Mouse (Mus musculus) embryonic facial prominence, embryonic 11.5 days (tissue): Measurements from ENCODE around the gene Serpine3. TPM values are rescaled to one million over a fixed set of nuclear protein-coding genes. Genes with fewer than 3 reads are reported as not detected.

Experiments used
- polyA plus RNA-seq: library from polyadenylated mRNA; unstranded; fragments of >200 nt; fragmentation: Nextera tagmentation; extraction: Ambion mirVana; gene quantifications from 2 replicates; pipeline ENCODE4 v1.2.1, GENCODE M21; 2014

Gene Serpine3
- polyA plus RNA-seq, 1 experiment from 2014 or later = not detected

Other genes with a start within 250 kb of the Serpine3 start
- not detected in 2 replicates for gene Gucy1b2, start 207.4 kb upstream of the Serpine3 start, polyA plus RNA-seq
- 1.5 and 1.9 TPM in 2 replicates for gene Fam124a, start 107.9 kb upstream of the Serpine3 start, polyA plus RNA-seq
- gene Gm4131, start 96.7 kb upstream of the Serpine3 start, polyA plus RNA-seq = not detected in 2 replicates
- gene Ints6, start 97.5 kb downstream of the Serpine3 start, polyA plus RNA-seq = 24.2 and 26.9 TPM in 2 replicates
- 12.2 and 13.3 TPM in 2 replicates for gene Wdfy2, start 174.0 kb downstream of the Serpine3 start, polyA plus RNA-seq